Mouse (Mus musculus): ENCODE measurements at regions not wholly inside any gene's neighbourhood (a gene's known extent, or its start where the extent isn't known, plus 50 kb on each side); places are given as distances from the start of the nearest gene placed in this dataset.

DNA sequence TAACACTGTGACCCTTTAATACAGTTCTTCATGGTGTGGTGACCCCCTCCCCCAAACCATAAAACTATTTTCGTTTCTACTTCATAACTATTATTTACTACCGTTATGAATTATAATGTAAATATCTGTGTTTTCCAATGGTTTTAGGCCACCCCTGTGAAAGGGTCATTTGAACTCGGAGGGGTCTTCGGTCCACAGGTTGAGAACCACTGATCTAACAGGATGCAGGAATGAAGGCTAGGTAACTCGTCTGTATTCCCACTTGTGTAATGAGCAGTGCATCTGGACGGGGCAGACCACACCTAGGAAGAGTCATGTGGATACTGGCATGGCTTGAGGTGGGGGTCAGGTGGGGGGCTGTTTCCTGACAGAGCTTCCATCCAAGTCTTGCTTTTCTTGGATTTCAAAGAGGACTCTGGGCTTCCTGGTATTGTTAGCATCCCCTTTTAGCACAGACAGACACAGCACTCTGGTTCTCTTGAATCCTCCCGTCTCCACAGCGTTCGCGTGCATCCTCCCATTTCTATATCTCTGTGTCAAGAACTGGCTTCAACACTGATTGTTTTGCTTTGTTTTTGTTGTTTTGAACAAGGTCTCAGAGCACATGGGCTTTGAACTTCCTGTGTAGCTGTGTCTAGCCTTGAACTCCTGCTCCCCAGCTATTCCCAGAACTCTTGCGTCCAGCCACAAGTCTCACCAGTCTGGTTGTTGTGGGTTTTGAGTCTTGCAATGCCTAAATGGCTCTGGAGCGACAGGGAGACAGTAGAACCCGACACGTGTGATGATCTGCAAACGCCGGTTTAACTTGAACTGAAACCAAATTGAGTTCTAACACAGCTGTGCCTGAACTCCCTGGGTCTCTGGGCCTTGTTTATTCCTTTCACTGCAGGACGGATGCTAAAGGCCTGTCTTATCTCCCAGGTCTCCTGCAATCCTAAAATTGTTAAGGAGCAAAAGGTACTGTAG, 75.4 kb upstream of the Ralgps2 start:
- TF ChIP-seq POLR2A (IDR thresholded peaks at IDR 0.05; ENCODE audit: borderline replicate concordance, extremely low read depth, insufficient read depth, insufficient read length, poor library complexity, severe bottlenecking) (no peak), CTCF (IDR thresholded peaks at IDR 0.05; ENCODE audit: borderline replicate concordance, extremely low read depth, insufficient read depth, insufficient read length) (no peak)

All from brain, embryonic 14.5 days (tissue).